Mouse (Mus musculus): Measurements from ENCODE around the gene Gm10719. TPM values are rescaled to one million over a fixed set of nuclear protein-coding genes. Genes with fewer than 3 reads are reported as not detected.
A peak's percentile ranks its signal among the peaks of the same experiment; 100 is the strongest.
"Not testable (repeated sequence)": the region's sequence is repeated elsewhere in the genome, so short reads cannot be mapped to it uniquely, and the experiment has no call there.

Gm10719 gene
- not detected for total RNA-seq (2021)
- long read RNA-seq, experiment 1, result 0 reads
- long read RNA-seq, experiment 2, result 0 reads

GRCm38 (mm10) chr9:3017108-3017507 lies at the start of gene Gm10719:
Gene Gm10719 (plus strand): TSS chr9:3017408.
- H3K27ac ChIP-seq; intact Hi-C loops (cut with DNase I); H3K4me3 ChIP-seq; DNase-seq (ENCODE audit: extremely low spot score in 1 of 2, low spot score in 2 of 2): not testable (repeated sequence)

- intact Hi-C loops (cut with DNase I); H3K27ac ChIP-seq: not testable (repeated sequence)
Measured at GRCm38 (mm10) chr9:3000445-3000972, 16.7 kb upstream of the Gm10719 start, which contains the start of gene Gm10722. Gene Gm10722 (plus strand): TSS chr9:3000922.

DNA sequence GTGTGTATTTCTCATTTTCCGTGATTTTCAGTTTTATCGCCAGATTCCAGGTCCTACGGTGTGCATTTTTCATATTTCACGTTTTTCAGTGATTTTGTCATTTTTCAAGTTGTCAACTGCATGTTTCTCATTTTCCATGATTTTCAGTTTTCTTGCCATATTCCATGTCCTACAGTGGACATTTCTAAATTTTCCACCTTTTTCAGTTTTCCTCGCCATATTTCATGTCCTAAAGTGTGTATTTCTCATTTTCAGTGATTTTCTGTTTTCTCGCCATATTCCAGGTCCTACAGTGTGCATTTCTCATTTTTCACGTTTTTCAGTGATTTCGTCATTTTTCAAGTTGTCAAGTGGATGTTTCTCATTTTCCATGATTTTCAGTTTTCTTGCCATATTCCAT lies 16.2 kb upstream of the Gm10719 start:
- intact Hi-C loops (cut with DNase I); H3K27ac ChIP-seq: not testable (repeated sequence)
- peak in 1 of 2 experiments; percentile 35 for DNase-seq (ENCODE audit: extremely low spot score in 1 of 2, low spot score in 2 of 2)

More at GRCm38 (mm10) chr9:3000445-3000972, 16.7 kb upstream of the Gm10719 start, which contains the start of gene Gm10722:
- peak in 1 of 2 experiments; percentile 7 for DNase-seq (ENCODE audit: extremely low spot score in 1 of 2, low spot score in 2 of 2)
- not testable (repeated sequence) for H3K4me3 ChIP-seq

DNA sequence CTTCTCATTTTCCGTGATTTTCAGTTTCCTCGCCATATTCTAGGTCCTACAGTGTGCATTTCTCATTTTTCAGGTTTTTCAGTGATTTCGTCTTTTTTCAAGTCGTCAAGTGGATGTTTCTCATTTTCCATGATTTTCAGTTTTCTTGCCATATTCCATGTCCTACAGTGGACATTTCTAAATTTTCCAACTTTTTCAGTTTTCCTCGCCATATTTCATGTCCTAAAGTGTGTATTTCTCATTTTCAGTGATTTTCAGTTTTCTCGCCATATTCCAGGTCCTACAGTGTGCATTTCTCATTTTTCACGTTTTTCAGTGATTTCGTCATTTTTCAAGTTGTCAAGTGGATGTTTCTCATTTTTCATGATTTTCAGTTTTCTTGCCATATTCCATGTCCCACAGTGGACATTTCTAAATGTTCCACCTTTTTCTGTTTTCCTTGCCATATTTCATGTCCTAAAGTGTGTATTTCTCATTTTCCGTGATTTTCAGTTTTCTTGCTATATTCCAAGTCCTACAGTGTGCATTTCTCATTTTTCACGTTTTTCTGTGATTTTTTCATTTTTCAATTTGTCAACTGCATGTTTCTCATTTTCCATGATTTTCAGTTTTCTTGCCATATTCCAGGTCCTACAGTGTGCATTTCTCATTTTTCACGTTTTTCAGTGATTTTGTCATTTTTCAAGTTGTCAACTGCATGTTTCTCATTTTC lies 15.1 kb upstream of the Gm10719 start:
- DNase-seq (ENCODE audit: extremely low spot score in 1 of 2, low spot score in 2 of 2), result peak; percentile 99 to 100
- H3K4me3 ChIP-seq; H3K27ac ChIP-seq; intact Hi-C loops (cut with DNase I): not testable (repeated sequence)

More for the DNA sequence above, 16.2 kb upstream of the Gm10719 start:
- not testable (repeated sequence) for H3K4me3 ChIP-seq

GRCm38 (mm10) chr9:3002794-3003396 lies 14.3 kb upstream of the Gm10719 start, which contains the start of gene Gm11168:
Gene Gm11168 (plus strand): TSS chr9:3003346.
- DNase-seq (ENCODE audit: extremely low spot score in 1 of 2, low spot score in 2 of 2); H3K4me3 ChIP-seq; H3K27ac ChIP-seq; intact Hi-C loops (cut with DNase I): not testable (repeated sequence)

DNA sequence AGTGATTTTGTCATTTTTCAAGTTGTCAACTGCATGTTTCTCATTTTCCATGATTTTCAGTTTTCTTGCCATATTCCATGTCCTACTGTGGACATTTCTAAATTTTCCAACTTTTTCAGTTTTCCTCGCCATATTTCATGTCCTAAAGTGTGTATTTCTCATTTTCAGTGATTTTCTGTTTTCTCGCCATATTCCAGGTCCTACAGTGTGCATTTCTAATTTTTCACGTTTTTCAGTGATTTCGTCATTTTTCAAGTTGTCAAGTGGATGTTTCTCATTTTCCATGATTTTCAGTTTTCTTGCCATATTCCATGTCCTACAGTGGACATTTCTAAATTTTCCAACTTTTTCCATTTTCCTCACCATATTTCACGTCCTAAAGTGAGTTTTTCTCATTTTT lies 11.0 kb upstream of the Gm10719 start:
- H3K27ac ChIP-seq; intact Hi-C loops (cut with DNase I); H3K4me3 ChIP-seq; DNase-seq (ENCODE audit: extremely low spot score in 1 of 2, low spot score in 2 of 2): not testable (repeated sequence)

GRCm38 (mm10) chr9:3006636-3007035 lies 10.6 kb upstream of the Gm10719 start:
- H3K27ac ChIP-seq; intact Hi-C loops (cut with DNase I); H3K4me3 ChIP-seq: not testable (repeated sequence)
- peak; percentile 94 to 97 for DNase-seq (ENCODE audit: extremely low spot score in 1 of 2, low spot score in 2 of 2)

DNA sequence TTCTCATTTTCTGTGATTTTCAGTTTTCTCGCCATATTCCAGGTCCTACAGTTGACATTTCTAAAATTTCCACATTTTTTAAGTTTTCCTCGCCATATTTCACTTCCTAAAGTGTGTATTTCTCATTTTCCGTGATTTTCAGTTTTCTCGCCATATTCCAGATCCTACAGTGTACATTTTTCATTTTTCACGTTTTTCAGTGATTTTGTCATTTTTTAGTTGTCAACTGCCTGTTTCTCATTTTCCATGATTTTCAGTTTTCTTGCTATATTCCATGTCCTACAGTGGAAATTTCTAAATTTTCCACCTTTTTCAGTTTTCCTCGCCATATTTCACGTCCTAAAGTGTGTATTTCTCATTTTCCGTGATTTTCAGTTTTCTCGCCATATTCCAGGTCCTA lies 9.9 kb upstream of the Gm10719 start:
- DNase-seq (ENCODE audit: extremely low spot score in 1 of 2, low spot score in 2 of 2); H3K27ac ChIP-seq; H3K4me3 ChIP-seq; intact Hi-C loops (cut with DNase I): not testable (repeated sequence)

GRCm38 (mm10) chr9:3009331-3009730 lies 7.9 kb upstream of the Gm10719 start:
- H3K4me3 ChIP-seq; H3K27ac ChIP-seq; intact Hi-C loops (cut with DNase I); DNase-seq (ENCODE audit: extremely low spot score in 1 of 2, low spot score in 2 of 2): not testable (repeated sequence)

DNA sequence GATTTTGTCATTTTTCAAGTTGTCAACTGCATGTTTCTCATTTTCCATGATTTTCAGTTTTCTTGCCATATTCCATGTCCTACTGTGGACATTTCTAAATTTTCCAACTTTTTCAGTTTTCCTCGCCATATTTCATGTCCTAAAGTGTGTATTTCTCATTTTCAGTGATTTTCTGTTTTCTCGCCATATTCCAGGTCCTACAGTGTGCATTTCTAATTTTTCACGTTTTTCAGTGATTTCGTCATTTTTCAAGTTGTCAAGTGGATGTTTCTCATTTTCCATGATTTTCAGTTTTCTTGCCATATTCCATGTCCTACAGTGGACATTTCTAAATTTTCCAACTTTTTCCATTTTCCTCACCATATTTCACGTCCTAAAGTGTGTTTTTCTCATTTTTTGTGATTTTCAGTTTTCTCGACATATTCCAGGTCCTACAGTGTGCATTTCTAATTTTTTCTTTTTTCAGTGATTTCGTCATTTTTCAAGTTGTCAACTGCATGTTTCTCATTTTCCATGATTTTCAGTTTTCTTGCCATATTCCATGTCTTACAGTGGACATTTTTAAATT lies 5.1 kb upstream of the Gm10719 start:
- H3K4me3 ChIP-seq; intact Hi-C loops (cut with DNase I); DNase-seq (ENCODE audit: extremely low spot score in 1 of 2, low spot score in 2 of 2); H3K27ac ChIP-seq: not testable (repeated sequence)

DNA sequence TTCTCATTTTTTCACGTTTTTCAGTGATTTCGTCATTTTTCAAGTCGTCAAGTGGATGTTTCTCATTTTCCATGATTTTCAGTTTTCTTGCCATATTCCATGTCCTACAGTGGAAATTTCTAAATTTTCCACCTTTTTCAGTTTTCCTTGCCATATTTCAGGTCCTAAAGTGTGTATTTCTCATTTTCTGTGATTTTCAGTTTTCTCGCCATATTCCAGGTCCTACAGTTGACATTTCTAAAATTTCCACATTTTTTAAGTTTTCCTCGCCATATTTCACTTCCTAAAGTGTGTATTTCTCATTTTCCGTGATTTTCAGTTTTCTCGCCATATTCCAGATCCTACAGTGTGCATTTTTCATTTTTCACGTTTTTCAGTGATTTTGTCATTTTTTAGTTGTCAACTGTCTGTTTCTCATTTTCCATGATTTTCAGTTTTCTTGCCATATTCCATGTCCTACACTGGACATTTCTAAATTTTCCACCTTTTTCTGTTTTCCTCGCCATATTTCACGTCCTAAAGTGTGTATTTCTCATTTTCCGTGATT lies 4.4 kb upstream of the Gm10719 start, which contains the start of gene Gm10721:
Gm10721 (plus strand) TSS at position 408 of the 547 bp plus-strand sequence.
- H3K4me3 ChIP-seq; DNase-seq (ENCODE audit: extremely low spot score in 1 of 2, low spot score in 2 of 2); intact Hi-C loops (cut with DNase I): not testable (repeated sequence)

DNA sequence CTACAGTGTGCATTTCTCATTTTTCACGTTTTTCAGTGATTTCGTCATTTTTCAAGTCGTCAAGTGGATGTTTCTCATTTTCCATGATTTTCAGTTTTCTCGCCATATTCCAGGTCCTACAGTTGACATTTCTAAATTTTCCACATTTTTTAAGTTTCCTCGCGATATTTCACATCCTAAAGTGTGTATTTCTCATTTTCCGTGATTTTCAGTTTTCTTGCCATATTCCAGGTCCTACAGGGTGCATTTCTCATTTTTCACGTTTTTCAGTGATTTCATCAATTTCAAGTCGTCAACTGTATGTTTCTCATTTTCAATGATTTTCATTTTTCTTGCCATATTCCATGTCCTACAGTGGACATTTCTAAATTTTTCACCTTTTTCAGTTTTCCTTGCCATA lies 1.9 kb upstream of the Gm10719 start, which contains the start of gene Gm10720:
Gm10720 (plus strand) TSS at position 301 of the 400 bp plus-strand sequence.
- DNase-seq (ENCODE audit: extremely low spot score in 1 of 2, low spot score in 2 of 2); H3K27ac ChIP-seq; intact Hi-C loops (cut with DNase I); H3K4me3 ChIP-seq: not testable (repeated sequence)

More for the DNA sequence above, 4.4 kb upstream of the Gm10719 start, which contains the start of gene Gm10721:
- not testable (repeated sequence) for H3K27ac ChIP-seq

- H3K4me3 ChIP-seq; DNase-seq (ENCODE audit: extremely low spot score in 1 of 2, low spot score in 2 of 2); intact Hi-C loops (cut with DNase I); H3K27ac ChIP-seq: not testable (repeated sequence)
Measured at GRCm38 (mm10) chr9:3015896-3016295, 1.3 kb upstream of the Gm10719 start.

DNA sequence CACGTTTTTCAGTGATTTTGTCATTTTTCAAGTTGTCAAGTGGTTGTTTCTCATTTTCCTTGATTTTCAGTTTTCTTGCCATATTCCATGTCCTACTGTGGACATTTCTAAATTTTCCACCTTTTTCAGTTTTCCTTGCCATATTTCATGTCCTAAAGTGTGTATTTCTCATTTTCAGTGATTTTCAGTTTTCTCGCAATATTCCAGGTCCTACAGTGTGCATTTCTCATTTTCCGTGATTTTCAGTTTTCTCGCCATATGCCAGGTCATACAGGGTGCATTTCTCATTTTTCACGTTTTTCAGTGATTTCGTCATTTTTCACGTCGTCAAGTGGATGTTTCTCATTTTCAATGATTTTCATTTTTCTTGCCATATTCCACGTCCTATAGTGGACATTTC lies 1.7 kb downstream of the Gm10719 start:
- intact Hi-C loops (cut with DNase I); H3K4me3 ChIP-seq; H3K27ac ChIP-seq: not testable (repeated sequence)
- DNase-seq (ENCODE audit: extremely low spot score in 1 of 2, low spot score in 2 of 2), result peak in 1 of 2 experiments; percentile 96

GRCm38 (mm10) chr9:3019835-3020727 lies 2.9 kb downstream of the Gm10719 start:
- H3K4me3 ChIP-seq; intact Hi-C loops (cut with DNase I); H3K27ac ChIP-seq: not testable (repeated sequence)
- DNase-seq (ENCODE audit: extremely low spot score in 1 of 2, low spot score in 2 of 2), result peak; percentile 37 to 82

Measured in left cerebral cortex, adult 2 months (tissue).